Mouse (Mus musculus) liver, embryonic 14.5 days (tissue): ENCODE measurements around the gene Cdk19.

Experiments
- CTCF ChIP-seq: IDR thresholded peaks from 2 replicates; pipeline ENCODE4 v1.5.1; 2016; ENCODE audit warnings: antibody characterized with exemption, low read depth, control low read depth
- EP300 ChIP-seq: IDR thresholded peaks from 2 replicates; pipeline ENCODE4 v1.6.1; 2016; ENCODE audit warnings: antibody characterized with exemption, low read depth

GRCm38 (mm10) chr10:40399328-40399727 is 60.0 kb downstream of the Cdk19 start:
- no peak for TF ChIP-seq CTCF
- no peak for TF ChIP-seq EP300
